Mouse (Mus musculus) frontal cortex, postnatal 10 days (tissue): ENCODE data around the gene Pramef12.
"Not testable (repeated sequence)": the region's sequence is repeated elsewhere in the genome, so short reads cannot be mapped to it uniquely, and the experiment has no call there.

Experiments
- DNase-seq, 2 experiments: peaks; one replicate each; pipeline ENCODE4 v3.0.0; 2022; ENCODE audit warnings: low spot score in 2 of 2, mixed read lengths in 1 of 2

Pramef12 gene

DNA sequence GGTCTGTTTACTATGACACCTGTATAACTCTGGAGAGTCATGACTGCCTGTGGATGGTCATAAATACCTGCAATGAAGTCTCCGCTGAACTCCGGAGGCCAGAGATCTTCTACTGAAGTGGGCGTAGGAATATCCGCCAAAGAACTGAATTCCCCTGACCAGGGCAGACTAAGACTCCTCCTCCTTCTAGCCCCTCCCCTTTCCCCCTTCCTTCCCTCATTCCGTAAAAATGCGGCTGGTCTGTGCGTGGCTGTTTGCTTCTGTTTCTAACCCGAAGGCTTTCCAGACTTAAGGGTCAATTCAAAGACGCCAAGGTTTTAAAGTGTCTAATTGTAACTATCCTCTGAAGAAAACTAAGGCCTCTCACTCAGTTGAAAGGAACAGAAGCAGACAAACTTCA lies at the start of gene Pramef12:
Pramef12 (minus strand) TSS at position 175 of the 400 bp plus-strand sequence.
- no peak for DNase-seq

DNA sequence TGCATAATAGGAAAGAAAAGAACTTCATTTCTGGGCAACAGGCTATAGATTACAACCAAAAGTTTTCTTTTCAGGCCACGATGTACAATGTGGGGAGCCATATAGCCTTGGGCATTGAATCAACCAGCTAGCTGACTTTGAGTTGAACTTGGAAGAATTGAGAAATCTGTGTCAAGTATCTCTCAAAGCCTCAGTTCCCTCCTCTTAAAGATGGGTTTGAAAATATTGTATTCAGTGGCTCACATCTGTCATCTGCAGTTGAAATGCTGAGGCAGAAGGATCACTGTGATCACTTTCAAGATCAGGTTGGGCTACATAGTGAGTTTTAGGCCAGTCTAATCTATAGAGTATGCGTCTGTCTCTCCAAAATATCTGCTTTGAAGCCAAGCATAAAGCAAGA lies 45.0 kb upstream of the Pramef12 start, which contains the start of gene Gm9944:
Gm9944 (minus strand) TSS at position 101 of the 400 bp plus-strand sequence.
- DNase-seq, result no peak

DNA sequence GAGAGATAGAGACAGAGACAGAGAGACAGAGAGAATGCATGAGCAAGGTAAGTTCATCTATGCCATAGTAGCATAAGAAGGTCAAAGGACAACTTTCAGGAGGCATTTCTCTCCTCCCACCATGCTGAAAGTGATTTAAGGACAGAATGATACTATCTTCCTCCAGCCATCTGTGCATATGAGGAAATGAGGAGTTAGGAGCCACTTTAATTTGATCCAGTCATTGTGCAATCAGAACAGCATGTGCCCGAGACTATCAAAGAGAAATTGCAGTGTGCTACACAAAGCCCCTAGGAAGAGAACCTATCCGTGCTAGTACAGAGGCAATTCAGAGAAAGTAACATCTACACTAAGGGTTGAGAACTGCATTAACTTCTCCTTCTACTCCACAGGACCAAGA lies 40.3 kb upstream of the Pramef12 start:
- no peak for DNase-seq

DNA sequence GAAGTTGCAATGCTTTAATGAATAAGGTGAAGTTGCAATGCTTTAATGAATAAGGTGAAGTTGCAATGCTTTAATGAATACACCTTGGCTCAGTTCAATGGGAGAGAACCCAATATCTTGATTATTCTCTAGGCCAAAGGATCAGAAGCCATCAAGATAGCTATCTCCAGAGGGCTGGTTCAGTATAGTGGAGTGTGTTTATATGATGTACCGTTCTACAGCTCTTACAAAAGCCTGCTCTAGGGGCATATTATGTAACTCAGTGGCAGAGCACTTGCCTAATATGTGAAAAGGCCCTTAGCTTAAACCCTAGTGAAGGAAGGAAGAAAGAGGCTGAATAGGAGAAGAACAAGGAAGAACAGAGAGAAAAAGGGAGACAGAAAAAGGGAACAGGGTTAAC lies 33.3 kb upstream of the Pramef12 start:
- no peak for DNase-seq

GRCm38 (mm10) chr4:144441095-144441494 lies 32.8 kb upstream of the Pramef12 start:
- DNase-seq, result no peak

- DNase-seq, result no peak
Measured at GRCm38 (mm10) chr4:144438672-144439071, 30.4 kb upstream of the Pramef12 start, which contains the start of gene 1700012P22Rik. Gene 1700012P22Rik, minus strand, starts transcription at chr4:144438772.

GRCm38 (mm10) chr4:144433216-144433615 lies 25.0 kb upstream of the Pramef12 start:
- no peak for DNase-seq

DNA sequence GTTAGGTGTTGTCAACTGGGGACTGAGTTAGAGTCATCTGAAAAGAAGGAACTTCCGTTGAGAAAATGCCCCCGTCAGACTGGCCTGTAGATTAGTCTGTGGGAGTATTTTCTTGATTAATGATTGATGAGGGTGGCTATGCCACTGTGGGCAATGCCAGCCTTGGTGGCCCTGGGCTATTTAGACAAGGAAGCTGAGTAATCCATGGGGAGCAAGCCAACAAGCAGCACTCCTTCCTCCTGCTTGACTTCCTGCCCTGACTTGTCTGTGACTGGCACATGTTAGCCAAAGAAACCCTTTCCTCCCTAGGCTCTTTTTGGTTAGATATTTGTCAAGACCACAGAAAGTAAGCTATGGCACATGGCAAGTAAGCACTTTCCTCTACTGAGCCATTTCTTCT lies 22.5 kb upstream of the Pramef12 start:
- DNase-seq, result no peak

DNA sequence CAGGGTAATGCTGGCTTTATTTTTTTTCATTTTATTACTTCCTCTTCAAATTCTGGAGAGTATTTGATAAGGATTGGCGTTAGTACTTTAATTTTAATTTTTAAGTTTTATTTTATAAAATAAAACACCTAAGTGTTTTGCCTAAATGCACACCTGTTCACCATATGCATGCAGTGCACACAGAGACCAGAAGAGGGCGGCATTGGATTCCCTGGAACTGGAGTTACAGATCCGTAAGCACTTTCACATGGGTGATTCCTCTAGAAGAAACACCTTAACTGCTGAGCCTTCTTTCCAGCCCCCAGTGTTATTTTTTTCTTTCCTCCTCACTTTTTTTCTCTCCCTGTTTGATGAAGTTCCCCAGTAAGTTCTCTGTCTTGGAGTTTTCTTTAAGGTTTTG lies 20.6 kb upstream of the Pramef12 start:
- DNase-seq, result no peak

DNA sequence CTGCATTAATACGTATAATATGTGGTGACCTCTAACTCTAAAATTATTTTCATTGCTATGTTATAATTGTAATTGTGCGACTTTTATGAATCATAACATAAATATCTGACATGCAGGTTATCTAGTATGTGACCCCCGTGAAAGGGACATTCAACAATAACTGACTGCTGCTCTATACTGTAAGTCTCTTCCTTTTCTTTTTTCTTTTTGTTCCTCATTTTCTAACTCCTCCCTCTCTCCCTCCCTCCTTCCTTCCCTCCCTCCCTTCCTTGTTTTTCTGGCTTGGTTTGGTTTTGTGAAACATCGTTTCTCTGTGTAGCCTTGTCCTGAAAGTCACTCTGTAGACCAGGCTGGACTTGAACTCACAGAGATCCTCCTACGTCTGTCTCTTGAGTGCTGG lies 16.3 kb upstream of the Pramef12 start:
- no peak for DNase-seq

DNA sequence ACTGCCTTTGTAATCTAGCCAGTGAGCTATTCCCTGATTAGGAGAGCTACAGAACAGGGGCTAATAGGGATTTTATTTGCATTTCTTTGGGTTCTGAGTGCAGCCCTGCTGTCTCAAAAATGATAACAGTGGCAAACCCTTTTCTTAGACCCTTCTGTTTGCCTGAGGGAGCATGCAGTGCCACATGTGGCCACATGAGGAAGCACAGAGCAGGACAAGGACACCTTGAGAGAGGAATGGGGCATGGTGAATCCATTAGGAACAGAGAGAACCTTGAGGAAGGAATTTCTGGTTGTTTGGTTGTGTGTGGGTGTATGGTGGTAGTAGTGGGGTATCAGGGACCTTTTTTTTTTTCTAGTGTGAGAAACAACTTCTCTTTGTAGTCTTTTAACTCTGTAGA lies 12.4 kb upstream of the Pramef12 start:
- DNase-seq, result no peak

DNA sequence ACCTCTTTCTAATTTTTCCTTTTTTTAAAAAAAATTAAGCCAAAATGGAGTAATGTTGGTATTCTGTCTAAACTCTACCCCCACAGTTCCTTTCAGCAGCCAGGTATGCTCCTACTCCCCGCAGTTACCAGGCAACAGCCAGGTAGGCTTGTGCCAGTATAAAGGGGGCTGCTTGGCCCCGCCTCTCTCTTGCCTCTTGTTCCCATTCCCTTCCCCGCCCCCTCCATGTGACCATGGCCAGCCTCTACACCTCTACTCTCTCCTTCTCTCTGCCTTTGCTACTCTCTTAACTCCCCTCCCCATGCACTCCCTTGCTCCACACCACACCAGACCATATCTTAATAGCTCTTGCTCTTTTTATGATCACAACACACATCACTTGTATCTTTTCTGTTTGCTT lies 2.0 kb downstream of the Pramef12 start:
- no peak for DNase-seq

DNA sequence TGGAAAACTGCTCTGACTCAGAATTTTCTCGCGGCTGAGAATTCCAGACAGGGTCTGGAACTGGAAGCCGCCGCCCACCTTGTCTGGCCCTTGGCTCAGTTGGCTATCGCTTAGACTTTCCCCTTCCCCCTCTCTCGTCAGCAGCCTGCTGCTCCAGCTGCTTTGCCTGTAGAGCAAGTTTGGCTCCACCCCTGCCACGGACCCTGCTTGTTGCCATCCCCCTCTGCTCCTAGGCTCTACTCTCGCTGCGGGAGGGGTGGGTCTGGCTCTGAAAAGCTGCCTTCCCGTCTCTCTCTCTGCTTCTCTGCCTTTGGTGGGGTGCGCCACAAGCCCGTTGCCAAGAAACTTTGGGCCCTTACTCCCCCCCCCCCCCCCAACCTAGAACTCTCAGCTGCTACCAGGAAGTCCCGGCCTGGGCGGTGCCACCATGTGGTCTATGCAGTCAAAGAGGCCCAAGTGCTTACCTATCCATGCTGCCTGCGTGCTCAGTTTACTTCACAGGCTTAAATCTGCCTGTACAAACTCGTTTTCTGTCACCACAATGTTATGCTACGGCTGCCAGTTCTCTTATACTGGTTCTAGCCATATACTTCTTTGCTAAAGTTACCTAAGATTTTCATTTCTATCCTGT lies 3.7 kb downstream of the Pramef12 start:
- no peak for DNase-seq

GRCm38 (mm10) chr4:144402712-144403111 lies 5.6 kb downstream of the Pramef12 start:
- no peak for DNase-seq

DNA sequence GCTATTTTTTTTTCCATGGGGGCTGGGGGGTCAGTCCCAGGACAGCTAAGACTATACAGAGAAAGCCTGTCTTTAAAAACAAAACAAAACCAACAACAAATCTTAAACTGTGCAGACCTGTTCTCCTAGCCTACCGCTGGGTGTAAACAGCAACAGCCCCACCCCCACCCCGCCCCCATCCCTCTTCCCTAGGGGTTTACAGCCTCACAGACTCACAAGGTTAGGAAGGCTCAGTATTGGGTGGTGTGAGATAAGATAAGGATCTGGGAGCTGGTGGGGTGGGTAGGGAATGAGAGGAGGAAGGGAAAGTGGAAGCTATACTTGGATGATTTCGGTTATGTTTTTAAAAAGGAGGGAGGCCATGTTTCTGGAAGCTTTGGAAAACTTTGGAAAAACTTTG lies 11.9 kb downstream of the Pramef12 start:
- no peak for DNase-seq

DNA sequence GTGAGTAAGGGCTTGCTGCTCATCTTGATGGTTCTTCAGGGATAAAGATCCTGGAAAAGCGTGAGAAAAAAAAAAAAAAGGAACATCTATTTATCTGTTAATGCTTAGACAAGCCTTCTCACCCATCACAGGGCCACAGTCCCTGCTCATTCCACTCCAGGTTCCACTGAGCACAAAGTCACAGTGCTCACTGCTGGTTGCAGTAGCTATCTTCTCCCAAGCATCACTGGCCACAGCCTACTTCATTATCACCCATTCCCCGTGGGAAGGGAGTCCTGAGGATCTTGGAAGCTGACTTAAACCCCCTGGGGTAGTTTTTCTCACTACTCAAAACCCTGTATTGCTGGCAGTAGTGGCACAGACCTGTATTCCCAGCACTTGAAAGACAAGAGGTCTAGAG lies 30.4 kb downstream of the Pramef12 start, which contains the start of gene Pramef20:
Pramef20 (minus strand) TSS at position 23 of the 400 bp plus-strand sequence.
- DNase-seq, result no peak

GRCm38 (mm10) chr4:144357642-144358041 lies 50.6 kb downstream of the Pramef12 start, which contains the start of gene Gm13119:
Gene Gm13119, plus strand, starts transcription at chr4:144357942.
- not testable (repeated sequence) for DNase-seq
